Mouse (Mus musculus) stomach, postnatal 0 days (tissue): ENCODE results near the gene Pld3.

Experiments used
- CTCF ChIP-seq: IDR thresholded peaks from 2 replicates; pipeline ENCODE4 v1.5.1; 2016; ENCODE audit warnings: antibody characterized with exemption, low read depth, mild to moderate bottlenecking, moderate library complexity
- EP300 ChIP-seq: optimal IDR thresholded peaks from 2 replicates; pipeline ENCODE3; 2016; ENCODE audit warnings: antibody characterized with exemption

DNA sequence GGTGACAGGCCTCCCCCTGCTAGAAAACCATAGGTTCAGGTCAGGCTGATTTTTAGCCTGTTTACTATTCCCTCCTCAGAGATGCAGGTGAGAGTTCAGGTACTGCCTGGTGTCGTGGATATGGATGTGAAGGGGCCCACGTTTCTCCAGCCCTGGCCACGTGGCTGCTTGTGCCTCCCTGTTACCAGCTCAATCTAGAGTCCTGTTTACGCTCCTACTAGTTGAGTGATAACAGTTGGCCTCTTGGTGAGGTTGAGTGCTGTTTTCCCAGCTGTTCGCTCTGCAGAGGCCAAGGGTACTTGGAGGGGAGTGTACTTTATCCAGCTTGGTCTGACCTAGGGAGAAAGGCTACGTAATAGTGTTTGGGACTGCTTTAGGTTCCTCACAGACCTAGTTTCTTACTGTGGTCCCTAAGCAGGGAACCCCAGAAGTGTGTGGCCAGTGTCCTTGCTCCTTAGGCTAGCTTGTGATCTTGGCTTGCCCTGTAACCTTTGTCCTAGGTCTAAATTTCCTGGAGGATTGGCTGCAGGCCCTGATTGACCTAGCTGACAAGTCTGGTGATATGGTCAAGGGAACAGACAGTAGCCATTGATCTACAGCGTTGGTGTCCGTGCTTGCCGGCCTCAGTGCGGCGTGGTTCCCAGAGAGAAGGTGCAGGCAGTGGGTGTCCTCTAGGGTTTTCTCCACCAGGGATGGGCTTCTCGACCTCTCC is 40.1 kb upstream of the Pld3 start:
- TF ChIP-seq EP300 (no peak), CTCF (no peak)
